Mouse (Mus musculus) heart, postnatal 36 days (tissue): ENCODE measurements around the gene Dnah7c. TPM values are rescaled to one million over a fixed set of nuclear protein-coding genes. Genes with fewer than 3 reads are reported as not detected.
"Not testable (repeated sequence)": the region's sequence is repeated elsewhere in the genome, so short reads cannot be mapped to it uniquely, and the experiment has no call there.

Experiments used
- DNase-seq, 2 experiments: peaks; one replicate each; pipeline ENCODE4 v3.0.0; 2021 to 2022
- intact Hi-C: fragments of 180-260 bp; cut with DNase I; formaldehyde crosslinking; loops from one replicate; pipeline ENCODE4 v1.15.1; 2025
- total RNA-seq, 2 experiments: library from RNA; stranded (reverse); gene quantifications; 2 replicates each; pipeline ENCODE4 v1.2.3; 2021

The Dnah7c gene
- total RNA-seq, result not detected

- no peak for DNase-seq
- intact Hi-C loops, result no loop called here
Observed at GRCm38 (mm10) chr1:46425137-46425925, at the start of gene Dnah7c. Dnah7c (plus strand) TSS chr1:46425592.

DNA sequence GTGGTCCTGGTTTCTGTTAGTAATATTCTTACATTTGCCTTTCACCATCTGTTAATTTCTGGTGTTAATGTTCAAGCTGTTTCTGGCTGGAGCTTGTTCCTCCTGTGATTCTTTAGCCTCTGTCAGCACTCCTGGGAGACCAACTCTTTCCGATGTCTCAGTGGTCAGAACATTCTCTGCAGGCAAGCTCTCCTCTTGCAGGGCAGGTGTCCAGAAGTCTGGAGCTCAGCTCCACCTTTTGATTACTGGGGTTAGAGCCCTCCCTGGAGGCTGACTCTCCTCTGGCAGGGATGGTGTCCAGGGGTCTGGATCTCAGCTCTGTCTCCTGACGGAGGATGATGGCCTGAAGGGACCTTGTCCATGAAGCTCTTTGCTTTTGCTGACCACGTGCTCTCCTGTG is 44.8 kb upstream of the Dnah7c start:
- DNase-seq, intact Hi-C loops: not testable (repeated sequence)

GRCm38 (mm10) chr1:46394681-46395297 is 30.6 kb upstream of the Dnah7c start:
- intact Hi-C loops, DNase-seq: not testable (repeated sequence)

GRCm38 (mm10) chr1:46408324-46409115 is 16.9 kb upstream of the Dnah7c start:
- no peak for DNase-seq
- intact Hi-C loops, result no loop called here

- DNase-seq, result not testable (repeated sequence)
- intact Hi-C loops, result loop anchor here (10.0 kb wide), 1 partner anchor 590 kb away; no protein-coding TSS in a partner anchor
Observed at GRCm38 (mm10) chr1:46414798-46415197, 10.6 kb upstream of the Dnah7c start.

DNA sequence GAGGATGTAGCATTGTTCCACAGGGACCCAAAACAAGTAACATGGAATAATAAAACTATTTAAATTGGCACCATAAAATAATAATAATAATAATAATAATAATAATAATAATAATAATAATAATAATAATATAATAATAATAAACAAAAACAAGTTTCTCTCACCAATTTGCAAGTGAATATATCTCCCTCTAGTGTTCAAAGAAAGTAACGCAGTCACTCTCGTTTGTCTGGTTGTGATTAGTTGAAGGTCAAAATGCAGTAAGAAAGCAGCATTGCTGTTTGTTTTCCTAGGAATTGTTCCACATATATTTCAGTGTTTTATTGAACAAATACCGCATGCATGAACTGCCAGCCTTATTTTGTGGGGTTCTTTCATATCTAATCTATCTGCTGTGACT is 8.4 kb upstream of the Dnah7c start:
- not testable (repeated sequence) for DNase-seq
- intact Hi-C loops, result loop anchor here (10.0 kb wide), 1 partner anchor 592 kb away; no protein-coding TSS in a partner anchor

GRCm38 (mm10) chr1:46418966-46419365 is 6.4 kb upstream of the Dnah7c start:
- not testable (repeated sequence) for DNase-seq
- intact Hi-C loops, result loop anchor here (10.0 kb wide), 1 partner anchor 594 kb away; no protein-coding TSS in a partner anchor

- intact Hi-C loops, result no loop called here
- no peak for DNase-seq
Observed at GRCm38 (mm10) chr1:46428401-46428800, 3.0 kb downstream of the Dnah7c start.

- DNase-seq, intact Hi-C loops: not testable (repeated sequence)
Observed at GRCm38 (mm10) chr1:46514671-46515070, 89.3 kb downstream of the Dnah7c start.

DNA sequence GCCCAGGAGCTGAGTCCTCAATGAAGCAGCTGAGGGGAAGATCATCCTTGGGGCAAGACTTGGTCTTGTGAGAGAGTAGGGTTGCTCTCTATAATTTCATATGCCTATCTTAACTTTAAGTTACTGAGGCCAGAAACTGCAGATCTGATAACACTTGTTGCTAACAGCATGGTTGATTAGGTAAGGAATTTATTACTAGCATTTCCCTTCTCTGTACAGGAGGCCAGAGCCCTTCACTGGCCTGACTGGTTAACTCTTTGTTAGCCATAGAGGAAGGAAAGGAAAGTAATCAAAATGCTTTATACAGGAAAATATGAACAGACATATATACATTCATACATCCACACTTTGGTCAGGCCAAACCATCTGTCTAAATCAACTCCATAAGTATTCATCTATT is 95.6 kb downstream of the Dnah7c start:
- intact Hi-C loops, result no loop called here
- no peak for DNase-seq

- intact Hi-C loops, result not testable (repeated sequence)
Observed at GRCm38 (mm10) chr1:46526537-46526936, 101.1 kb downstream of the Dnah7c start.

GRCm38 (mm10) chr1:46544812-46545421 is 119.5 kb downstream of the Dnah7c start:
- intact Hi-C loops, result no loop called here
- no peak for DNase-seq

More at GRCm38 (mm10) chr1:46526537-46526936, 101.1 kb downstream of the Dnah7c start:
- not testable (repeated sequence) for DNase-seq

- intact Hi-C loops, result no loop called here
- no peak for DNase-seq
Observed at GRCm38 (mm10) chr1:46580385-46580784, 155.0 kb downstream of the Dnah7c start.

- intact Hi-C loops, DNase-seq: not testable (repeated sequence)
Observed at GRCm38 (mm10) chr1:46593826-46594225, 168.4 kb downstream of the Dnah7c start.

- intact Hi-C loops, DNase-seq: not testable (repeated sequence)
Observed at GRCm38 (mm10) chr1:46596343-46596742, 171.0 kb downstream of the Dnah7c start.

GRCm38 (mm10) chr1:46620331-46620730 is 194.9 kb downstream of the Dnah7c start:
- no peak for DNase-seq
- intact Hi-C loops, result no loop called here

DNA sequence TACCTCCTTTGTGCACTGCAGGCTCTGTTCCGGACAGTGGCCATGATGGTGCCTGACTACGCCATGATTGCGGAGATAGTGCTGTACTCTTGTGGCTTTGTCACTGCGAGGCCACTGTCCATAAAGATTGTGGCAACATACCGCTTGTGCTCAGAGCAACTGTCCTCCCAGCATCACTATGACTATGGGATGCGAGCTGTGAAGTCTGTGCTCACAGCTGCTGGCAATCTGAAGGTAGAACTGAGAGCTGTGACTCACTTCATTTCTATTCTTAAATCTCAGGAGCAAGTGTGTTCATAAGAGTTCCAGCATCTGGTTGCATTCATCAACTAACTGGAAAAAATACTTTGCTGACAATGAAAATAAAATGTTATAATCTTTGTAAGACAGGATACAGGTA is 200.5 kb downstream of the Dnah7c start:
- DNase-seq, intact Hi-C loops: not testable (repeated sequence)

- DNase-seq, intact Hi-C loops: not testable (repeated sequence)
Observed at GRCm38 (mm10) chr1:46649821-46650220, 224.4 kb downstream of the Dnah7c start.

DNA sequence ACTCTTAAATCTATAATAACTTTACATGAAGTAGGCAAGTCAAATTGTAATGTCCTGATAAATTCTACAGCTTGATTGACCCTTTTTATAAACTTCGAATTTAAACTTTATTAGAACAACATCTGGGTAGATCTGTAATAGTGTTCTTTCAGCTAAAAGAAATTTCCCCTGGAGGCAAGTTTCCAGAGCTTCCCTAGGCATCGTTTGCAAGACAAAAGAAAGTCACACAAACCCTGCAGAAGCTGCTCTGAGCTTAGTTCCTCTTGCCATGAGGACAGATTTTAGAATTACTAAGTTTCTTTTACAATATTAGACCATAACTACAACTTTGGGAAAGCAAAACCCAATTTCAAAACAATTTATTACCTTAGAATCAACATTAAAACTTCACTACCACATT is 227.3 kb downstream of the Dnah7c start:
- DNase-seq, intact Hi-C loops: not testable (repeated sequence)

DNA sequence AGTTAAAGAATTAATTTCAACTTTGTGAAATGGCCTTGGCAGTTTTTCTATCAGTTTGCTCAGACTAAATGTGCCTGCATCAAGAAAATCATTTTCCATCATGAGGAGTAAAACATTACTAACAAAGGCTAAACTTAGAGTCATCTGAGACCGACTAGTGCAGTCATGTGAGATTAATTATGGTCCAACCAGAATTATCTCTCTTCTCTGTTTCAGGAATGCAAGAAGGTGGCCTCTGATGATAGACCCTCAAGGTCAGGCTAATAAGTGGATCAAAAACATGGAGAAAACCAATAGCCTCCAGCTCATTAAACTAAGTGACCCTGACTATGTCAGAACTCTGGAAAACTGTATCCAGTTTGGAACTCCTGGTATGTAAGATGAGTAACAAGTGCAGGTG is 299.4 kb downstream of the Dnah7c start:
- DNase-seq, intact Hi-C loops: not testable (repeated sequence)
